Mouse (Mus musculus): Measurements from ENCODE around the gene Fads6.

Fads6 gene

DNA sequence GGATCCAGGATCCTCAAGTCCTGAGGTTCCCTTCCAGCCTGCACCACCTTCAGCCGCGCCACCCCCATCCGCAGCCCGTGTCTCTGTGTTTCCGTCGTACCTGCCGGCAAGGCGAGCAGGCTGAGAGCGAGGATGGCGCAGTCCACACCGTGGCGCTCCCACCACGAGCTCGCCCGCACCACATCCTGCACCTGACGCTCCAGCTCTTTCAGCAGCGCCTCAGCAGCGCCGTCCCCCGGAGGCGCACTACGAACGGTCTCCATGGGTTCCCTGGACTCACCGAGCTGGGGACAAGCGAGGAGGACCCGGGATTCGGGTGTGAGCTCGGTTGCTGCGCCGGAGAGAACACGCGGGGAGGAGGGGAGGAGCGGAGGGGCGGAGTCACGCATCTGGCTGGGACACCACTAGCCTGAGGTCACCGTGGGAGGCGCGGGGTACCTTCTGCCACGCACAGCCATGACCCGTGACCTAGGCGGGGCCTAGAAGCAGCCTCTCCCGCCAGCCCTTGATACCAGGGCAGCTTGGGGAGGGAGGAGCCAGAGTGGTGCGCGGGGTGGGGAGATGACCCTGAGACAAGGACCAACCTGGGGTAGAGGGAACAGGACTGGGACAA, at the start of gene Fads6:
Fads6 (minus strand) TSS at position 450 of the 613 bp plus-strand sequence.
- DNase-seq (ENCODE audit: extremely low read depth, low read depth, low spot score): no peak

DNA sequence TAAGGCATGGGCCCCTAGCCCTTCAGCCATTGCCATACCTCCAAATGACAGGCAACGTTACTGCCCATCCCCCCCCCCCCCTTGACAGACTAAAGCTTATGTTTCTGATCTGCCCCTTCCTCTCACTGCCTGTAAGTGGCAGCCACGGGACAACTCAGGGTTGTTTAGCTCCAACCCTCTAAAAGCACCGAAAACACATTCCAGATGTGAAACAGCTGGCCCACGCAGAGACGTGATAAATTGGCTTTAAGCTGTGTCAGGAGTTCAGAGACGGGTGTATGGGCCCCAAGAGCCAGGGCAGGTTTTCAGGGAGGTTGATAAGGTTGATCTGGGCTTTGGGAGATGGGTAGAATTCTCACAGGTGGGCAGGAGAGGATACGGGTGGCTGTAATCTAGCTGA, 48.1 kb upstream of the Fads6 start:
- DNase-seq (ENCODE audit: extremely low read depth, low read depth, low spot score): no peak

DNA sequence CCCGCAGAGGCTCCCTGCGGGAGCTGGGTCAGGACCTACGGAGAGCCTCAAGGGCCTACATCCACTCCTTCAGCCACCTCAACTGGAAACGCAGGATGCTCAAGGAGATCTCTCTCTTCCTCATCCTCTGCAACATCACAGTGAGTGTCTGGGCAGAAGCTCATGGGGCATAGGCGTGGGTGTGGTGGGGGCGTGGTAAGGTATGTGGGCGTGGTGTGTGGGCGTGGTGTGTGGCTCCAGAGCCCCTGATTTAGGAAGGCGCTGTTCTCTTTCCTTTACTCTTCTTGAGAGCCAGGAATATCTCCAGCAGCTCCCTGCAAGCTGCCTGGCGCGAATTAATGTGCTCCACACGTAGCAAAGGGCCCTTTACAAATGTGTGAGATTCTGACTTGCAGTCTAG, 47.5 kb upstream of the Fads6 start:
- DNase-seq (ENCODE audit: extremely low read depth, low read depth, low spot score): no peak

DNA sequence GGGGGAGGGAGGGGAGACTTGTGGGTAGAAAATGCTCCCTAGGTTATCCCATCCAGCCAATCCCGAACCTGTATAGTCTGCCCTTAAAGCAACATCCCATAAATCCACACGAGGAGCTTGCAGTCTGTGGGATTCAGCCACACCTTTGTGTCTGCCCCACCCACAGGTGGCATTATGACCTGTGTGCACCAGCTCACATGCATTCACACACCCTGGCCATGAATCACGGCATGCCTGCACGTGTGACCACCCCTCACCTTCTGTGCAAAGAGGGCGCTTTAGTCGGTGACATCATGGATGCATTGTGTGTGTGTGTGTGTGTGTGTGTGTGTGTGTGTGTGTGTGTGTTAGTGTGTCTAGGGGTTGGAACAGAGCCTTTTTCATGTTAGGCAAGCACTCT, 44.4 kb upstream of the Fads6 start:
- no peak for DNase-seq (ENCODE audit: extremely low read depth, low read depth, low spot score)

DNA sequence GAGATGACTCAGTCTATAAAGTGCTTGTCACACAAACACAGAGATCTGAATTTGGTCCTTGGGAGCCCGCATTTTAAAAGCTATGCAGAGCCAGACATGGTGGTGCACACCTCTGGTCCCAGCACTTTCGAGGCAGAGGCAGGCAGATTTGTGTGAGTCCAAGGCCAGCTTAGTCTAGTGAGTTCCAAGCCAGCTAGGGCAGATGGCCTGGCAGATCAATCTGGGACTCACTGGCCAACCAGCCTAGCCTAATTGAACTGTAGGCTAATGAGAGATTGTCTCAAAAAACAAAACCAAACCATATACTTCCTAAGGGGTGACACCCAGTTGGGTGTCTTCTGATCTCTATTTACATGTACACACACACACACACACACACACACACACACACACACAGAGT, 43.8 kb upstream of the Fads6 start:
- no peak for DNase-seq (ENCODE audit: extremely low read depth, low read depth, low spot score)

DNA sequence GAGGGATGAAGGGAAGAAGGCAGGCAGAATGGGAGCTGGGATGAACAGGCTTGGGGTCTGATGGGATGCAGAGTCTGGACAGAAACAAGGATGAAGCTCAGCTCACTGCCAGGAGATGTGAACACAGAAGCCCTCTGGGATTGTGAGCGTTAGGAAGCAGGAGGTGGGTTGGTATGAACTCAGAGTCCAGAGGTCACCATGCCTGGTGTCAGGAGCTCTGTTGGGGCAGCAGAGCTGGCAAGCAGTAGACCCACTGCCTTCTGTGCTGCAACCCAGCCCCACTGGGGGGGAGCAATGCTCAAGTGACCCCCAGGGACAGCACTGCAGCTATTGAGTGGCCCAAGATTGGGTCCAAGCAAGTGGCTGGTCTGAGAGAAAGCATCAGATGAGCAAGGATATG, 40.4 kb upstream of the Fads6 start:
- no peak for DNase-seq (ENCODE audit: extremely low read depth, low read depth, low spot score)

DNA sequence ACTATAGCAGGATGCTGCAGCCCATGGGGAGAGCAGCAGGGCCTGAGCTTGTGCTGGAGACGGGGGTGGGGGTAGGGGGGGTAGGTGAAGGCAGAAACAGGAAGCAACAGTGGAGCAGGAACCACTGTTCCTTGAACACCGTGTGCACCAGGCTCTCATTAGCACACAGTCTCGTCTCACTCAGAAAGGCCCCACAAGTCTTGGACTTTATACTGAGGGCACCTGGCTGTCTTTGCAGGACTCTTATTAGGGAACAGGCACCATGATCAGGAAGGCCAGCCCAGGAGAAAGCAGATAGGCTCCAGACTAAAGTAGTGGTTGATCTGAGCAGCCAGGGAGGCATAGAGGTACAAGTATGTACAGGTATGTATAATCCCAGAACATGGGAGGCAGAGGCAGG, 39.9 kb upstream of the Fads6 start:
- DNase-seq (ENCODE audit: extremely low read depth, low read depth, low spot score): no peak

DNA sequence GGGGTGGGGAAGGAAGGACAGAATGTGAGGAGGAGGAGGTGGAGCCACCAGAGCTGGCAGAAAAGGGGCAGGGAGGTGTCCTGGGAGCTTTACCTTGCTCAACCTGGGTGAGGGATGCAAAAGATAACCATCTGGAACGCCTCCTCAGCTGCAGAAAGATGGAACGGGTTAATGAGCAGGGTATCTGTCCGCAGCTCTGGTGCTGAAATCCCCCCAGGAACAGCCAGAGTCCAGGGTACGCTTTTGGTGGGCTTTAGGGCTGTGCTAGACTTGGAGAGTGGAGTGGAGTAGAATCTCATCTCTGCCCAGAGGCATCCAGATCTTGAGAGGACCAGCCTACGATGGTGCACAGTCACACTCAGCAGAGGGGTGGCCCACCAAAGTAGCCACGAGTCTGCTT, 38.7 kb upstream of the Fads6 start:
- DNase-seq (ENCODE audit: extremely low read depth, low read depth, low spot score): no peak

DNA sequence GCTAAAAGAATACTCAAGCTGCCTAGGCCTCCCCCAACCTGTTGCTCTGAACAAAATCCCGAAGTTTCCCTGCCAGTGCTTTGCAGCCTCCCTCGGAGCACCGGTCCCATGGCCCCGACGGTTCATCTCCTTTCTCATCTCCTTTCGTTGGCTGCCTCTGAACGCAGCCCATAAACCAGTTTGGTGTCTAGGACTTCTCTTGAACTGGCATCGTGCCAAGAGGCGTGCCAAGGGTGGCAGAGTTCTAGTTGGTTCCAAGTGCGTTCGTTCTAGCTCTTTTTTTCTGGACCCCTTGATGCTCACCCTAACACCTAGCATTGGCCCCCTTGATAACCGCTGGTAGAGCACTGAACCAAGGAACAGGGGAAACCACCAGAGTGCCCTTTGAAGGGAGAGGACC, 37.8 kb upstream of the Fads6 start:
- DNase-seq (ENCODE audit: extremely low read depth, low read depth, low spot score): no peak

DNA sequence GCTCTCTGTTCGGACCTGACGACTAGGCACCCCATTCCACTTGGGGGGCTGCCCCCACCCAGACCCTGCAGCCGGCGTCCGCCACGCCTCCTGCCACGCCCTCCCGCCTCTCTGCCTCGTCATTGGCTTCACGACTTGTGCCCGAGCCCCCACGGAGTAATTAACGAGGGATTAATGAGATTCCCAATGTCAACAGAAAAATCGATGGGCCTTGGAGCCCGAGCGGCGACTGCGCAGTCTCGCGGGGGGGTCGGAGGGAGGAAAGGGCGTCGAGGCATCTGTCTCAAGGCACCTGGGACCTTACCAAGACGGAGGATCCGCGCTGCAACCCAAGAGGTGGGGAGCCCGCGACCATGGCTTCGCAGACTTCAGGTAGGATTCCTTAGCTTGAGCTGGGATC, 37.1 kb upstream of the Fads6 start, which contains the start of gene Otop3:
Otop3 (plus strand) TSS at position 201 of the 400 bp plus-strand sequence.
- no peak for DNase-seq (ENCODE audit: extremely low read depth, low read depth, low spot score)

DNA sequence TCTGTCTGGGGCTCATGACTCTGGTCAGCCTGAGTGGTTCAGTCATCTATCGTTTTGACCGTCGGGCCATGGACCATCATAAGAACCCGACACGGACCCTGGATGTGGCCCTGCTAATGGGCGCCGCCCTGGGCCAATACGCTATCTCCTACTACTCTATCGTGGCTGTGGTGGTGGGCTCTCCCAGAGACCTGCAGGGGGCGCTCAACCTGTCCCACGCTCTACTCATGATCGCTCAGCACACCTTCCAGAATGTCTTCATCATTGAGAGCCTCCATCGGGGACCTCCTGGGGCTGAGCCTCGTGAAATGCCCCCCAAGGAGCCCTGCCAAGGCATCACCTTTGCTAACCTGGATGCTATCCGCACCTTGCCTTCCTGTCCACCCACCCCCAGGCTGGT, 31.9 kb upstream of the Fads6 start:
- no peak for DNase-seq (ENCODE audit: extremely low read depth, low read depth, low spot score)

DNA sequence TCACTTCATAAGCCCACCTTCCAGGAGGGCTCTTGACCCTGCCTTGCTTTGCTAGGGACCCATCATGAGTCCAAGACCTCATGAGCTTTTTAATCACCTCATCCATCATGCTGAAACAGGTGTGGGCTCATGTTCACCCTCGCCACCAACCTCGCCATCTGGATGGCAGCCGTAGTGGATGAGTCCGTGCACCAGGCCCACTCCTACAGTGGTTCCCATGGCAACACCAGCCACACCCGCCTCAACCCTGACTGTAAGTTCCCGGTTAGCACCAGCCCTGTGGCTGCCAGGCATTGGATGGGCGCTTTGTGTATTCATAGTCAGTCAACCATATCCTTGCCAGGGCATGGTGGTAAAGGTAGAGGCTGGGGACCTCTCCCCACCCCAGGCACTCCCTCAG, 29.3 kb upstream of the Fads6 start:
- no peak for DNase-seq (ENCODE audit: extremely low read depth, low read depth, low spot score)

DNA sequence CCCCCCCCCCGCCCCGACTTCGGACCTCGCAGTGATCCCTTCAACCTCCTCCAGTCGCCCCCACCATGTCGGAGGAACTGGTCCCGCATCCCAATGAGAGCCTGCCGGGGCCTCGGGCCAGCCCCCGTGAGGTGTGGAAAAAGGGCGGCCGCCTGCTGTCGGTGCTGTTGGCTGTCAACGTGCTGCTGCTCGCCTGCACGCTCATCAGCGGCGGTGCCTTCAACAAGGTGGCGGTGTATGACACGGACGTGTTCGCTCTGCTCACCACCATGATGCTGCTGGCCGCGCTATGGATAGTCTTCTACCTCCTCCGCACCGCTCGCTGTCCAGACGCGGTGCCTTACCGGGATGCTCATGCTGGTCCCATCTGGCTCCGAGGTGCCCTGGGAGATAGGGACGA, 25.9 kb upstream of the Fads6 start:
- DNase-seq (ENCODE audit: extremely low read depth, low read depth, low spot score): no peak

DNA sequence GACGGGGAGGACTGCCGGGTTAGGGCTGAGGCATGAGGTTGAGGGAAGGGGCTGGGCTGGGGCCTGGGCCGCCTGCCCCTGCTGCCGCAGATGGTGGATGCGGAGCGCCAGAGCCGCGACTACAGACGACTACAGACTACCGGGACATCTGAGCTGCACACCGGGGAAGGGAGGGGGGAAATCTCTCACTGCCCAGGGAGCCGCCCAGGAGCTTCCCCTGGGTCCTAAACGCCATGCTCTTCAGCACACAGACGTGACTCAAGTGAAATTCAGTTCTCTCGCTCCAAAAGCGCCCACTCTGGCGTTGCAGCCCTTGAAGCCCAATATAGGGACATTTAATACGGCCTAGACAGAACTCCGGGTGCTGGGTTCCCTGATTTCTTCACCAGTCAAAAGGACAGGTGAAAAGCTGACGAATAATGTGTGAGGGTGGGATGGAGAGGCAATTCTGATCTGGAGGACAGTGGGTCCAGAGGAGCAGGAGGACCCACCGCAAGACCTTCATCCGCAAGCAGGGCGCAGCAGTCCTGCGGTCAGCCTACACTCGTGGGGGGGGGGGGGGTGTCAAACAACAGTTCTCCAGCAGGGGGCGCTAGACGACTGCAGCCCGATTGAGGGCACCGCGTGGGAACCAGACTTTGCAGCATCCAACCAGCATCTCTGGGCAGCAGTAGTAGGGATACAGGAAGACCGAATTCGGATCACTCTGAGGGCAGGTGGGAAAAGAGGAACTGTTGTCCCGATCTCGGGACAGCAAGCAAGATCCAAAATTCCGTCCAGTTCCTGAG, 24.6 kb upstream of the Fads6 start, which contains the start of gene Ush1g:
Ush1g (minus strand) TSS at position 136 of the 788 bp plus-strand sequence.
- DNase-seq (ENCODE audit: extremely low read depth, low read depth, low spot score): no peak

DNA sequence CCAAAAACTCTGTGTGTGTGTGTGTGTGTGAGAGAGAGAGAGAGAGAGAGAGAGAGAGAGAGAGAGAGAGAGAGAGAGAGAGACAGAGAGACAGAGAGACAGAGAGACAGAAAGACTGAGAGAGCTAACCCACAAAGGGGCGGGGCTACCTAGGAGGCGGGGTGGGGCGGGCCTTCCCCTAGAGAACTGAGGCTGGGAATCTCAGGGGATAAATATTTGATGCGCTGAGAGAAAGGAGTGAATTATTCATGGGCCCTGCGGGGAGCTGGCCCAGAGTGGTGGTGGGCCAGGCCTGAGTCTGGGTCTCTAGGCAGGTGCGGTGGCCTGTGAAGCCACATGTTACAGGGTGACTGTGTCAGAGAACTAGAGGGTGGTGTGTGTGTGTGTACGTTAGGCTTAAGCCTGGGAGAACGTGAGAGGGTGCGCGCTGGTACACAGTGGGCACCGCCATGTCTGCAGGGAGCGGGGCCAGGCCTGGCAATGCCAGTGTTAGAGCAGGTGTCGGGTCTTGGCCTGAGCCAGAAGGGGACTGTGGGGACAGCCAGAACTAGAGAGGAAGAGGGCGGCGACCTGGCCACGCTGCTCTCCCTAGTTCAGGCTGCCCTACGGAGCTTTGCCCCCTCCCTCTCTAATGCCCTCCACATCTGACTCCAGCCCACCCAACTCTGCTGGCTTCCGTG, 22.4 kb upstream of the Fads6 start:
- no peak for DNase-seq (ENCODE audit: extremely low read depth, low read depth, low spot score)

DNA sequence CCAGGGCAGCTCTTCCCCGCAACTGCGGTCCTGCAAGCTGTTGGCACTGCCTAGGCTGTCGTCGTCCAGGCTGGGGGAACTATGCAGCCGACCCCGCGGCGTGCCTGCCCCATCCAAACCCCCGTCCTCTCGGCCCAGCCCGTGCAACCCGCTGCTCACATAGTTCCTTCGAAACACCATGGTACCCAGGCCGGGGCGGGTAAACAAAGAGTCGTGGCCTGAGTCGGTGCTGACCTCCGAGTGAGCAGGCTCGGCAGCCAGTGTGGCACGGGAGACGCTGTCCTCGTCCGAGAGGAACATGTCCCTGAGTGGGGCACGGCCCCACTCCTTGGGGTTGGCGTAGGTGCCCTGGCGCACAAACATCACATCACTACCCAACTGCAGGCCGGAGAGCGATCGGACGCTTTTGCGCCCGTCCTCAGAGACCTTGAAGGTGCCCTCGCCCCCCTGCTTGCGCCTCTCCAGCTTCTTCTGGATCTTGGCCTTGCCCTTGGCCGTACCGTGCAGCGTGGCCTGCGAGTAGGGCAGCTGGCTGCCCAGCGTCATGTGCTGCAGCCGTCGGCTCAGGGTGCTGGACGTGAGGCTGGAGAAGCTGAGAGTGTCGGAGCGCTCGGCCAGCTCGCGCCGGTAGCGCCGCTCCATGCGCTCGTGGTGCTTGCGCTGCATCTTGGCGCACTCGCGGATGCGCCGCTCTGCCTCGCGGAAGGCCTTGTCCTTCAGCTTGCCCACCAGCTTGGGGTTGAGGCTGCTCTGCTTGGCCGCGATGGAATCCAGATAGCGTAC, 21.0 kb upstream of the Fads6 start:
- no peak for DNase-seq (ENCODE audit: extremely low read depth, low read depth, low spot score)

DNA sequence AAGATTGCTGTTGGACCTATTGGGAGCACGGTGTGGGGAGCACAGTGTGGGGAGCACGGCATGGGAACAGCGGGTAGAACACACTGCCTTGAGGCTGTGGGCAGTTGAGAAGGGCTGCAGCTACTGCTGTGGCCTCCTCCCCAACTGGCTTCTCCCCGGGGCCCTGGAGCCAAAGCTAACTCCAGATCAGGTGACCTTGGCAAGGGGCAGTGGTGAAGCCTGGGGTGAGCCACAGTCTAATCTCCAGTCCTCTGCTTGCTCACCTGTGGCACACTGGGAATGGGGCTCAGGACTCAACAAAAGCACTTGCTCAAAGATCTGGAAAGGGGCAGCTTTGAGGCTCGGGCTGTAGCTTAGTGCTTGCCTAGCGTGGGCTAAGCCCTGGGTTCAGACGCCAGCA, 19.7 kb upstream of the Fads6 start:
- DNase-seq (ENCODE audit: extremely low read depth, low read depth, low spot score): no peak

DNA sequence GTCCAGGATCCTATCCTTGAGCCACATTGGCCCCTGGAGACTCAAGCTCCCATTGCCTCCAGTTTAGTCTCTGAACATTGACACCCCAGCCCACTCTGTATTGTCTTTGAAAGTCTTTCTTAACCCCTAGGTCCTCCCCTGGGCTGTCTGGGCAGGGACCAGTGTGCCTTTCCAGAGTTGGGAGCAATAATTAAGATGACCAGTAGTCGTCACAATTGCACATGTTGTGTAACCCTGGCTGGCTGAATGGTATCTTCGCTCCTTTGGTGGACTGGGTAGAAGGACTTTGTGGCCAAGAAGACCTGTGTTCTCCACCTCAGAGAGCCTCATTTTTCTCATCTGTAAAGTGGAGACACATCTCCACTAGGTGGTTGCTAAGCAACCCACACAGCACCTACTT, 16.8 kb upstream of the Fads6 start:
- no peak for DNase-seq (ENCODE audit: extremely low read depth, low read depth, low spot score)

DNA sequence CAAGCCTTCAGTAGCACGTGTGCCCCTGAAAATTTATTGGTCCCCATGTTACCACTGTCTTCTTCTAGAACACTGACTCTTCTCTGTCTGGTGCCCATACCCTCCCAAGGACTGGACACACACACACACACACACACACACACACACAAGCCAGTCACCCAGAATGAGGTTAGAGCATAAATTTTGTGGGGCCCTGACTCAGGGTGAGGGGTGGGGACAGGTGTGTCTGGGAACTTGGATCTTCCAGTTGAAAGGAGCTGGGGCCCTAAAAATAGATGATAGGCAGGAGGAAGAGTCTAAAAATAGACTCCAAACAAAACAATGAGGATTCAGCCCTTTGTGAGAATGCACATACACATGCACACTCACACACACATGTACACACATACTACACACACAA, 11.3 kb upstream of the Fads6 start:
- no peak for DNase-seq (ENCODE audit: extremely low read depth, low read depth, low spot score)

DNA sequence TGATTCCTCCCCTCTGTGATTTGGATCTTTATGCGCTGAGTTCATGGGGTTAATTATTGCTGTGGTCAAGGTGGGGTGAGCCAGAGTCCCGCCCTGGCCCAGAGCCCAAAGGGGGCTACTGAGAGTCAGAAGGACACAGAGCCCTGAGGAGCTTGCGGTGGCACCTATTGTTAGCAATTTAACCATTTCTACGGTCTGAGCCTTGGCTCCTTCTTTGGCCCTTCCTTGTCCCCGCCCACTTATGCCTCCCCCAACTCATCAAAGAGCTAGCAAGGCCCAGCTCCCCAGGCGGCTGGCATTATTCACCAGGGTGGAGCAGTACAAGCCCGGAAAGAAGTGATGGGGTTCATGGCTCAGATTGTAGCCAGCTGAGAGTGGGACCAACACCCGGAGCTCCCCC, 9.4 kb upstream of the Fads6 start, which contains the start of gene Otop2:
Otop2 (plus strand) TSS at position 301 of the 400 bp plus-strand sequence.
- no peak for DNase-seq (ENCODE audit: extremely low read depth, low read depth, low spot score)

DNA sequence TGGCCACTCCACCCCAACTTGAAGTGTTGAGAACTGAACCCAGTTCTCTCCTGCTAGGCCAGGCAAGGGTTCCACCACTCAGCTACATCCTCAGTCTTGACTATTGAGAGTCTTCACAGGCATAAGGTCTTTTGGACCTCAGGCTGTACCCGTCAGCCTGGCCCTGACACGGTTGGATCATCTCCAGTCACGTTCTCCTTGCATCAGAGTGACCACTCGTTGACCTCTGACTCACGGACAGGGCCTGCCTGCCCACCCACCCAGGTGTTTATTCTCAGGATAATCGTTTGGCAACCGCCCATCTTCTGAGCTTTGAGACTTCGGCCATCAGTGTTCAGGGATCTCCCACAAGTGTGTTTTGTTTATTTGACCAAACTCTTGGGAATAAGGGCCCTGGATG, 5.7 kb upstream of the Fads6 start:
- DNase-seq (ENCODE audit: extremely low read depth, low read depth, low spot score): no peak
